Mouse (Mus musculus): ENCODE measurements around the gene Tmem150a. TPM values are rescaled to one million over a fixed set of nuclear protein-coding genes. Genes with fewer than 3 reads are reported as not detected.

The Tmem150a gene
- 10 to 100 TPM; 22.7 to 22.8 TPM for total RNA-seq (2021)
- polyA plus RNA-seq (2012; rRNA removed): 79.2 and 86.9 TPM in 2 replicates
- long read RNA-seq, transcript Tmem150a-201 (8 exons, 1,546 nt): major isoform, 13 of 18 reads
- long read RNA-seq, partial matches to known transcripts: 0 of 18 reads
- long read RNA-seq, other reads (novel, unspliced or antisense): 5 of 18 reads

- peak; percentile 88 to 91 for DNase-seq
- Histone ChIP-seq H3K27me3 (ENCODE audit: control insufficient read depth, insufficient read depth, low read length) (no peaks in the 10 kb centered on the region), H3K79me2 (replicated peaks; ENCODE audit: control insufficient read depth, insufficient read depth, low read length) (peaks cover 2% of the 10 kb centered on the region), H3K4me1 (ENCODE audit: control insufficient read depth, insufficient read depth, low read length) (peaks cover 6% of the 10 kb centered on the region), H3K27ac (peak within 1 kb of the TSS; percentile 81), H3K36me3 (ENCODE audit: control insufficient read depth, insufficient read depth, low read length) (peaks cover 13% of the 10 kb centered on the region), H3K9ac (ENCODE audit: low read depth, low read length) (peak within 1 kb of the TSS; percentile 89), H3K4me3 (peak within 1 kb of the TSS; percentile 85)
- intact Hi-C loops (cut with DNase I): no loop called here
- 1% methylated on average over 71 of the region's 71 CpGs for WGBS
- peak; percentile 54; the same call in 1 of the 2 replicates for TF ChIP-seq POLR2A (IDR thresholded peaks at IDR 0.05; ENCODE audit: insufficient read depth, low read depth, low read length)
- TF ChIP-seq EP300 (IDR thresholded peaks at IDR 0.05; ENCODE audit: insufficient read depth, low read depth, low read length): 0 out of 2 replicates have a peak, but pooled peaks have one; percentile 64
- peak; percentile 71 for TF ChIP-seq CTCF (IDR thresholded peaks at IDR 0.05)
Observed at GRCm38 (mm10) chr6:72355066-72355911, at the start of gene Tmem150a. Tmem150a (plus strand) TSS chr6:72355447.

GRCm38 (mm10) chr6:72312198-72312597 lies 43.0 kb upstream of the Tmem150a start:
- no peak overlapping the region for H3K9ac ChIP-seq (ENCODE audit: low read depth, low read length)
- no peak overlapping the region for H3K27ac ChIP-seq
- TF ChIP-seq POLR2A (IDR thresholded peaks at IDR 0.05; ENCODE audit: insufficient read depth, low read depth, low read length) (no peak), EP300 (IDR thresholded peaks at IDR 0.05; ENCODE audit: insufficient read depth, low read depth, low read length) (no peak), CTCF (IDR thresholded peaks at IDR 0.05) (no peak)
- WGBS: 93% methylated on average over 3 of the region's 3 CpGs
- H3K4me1 ChIP-seq (ENCODE audit: control insufficient read depth, insufficient read depth, low read length): no peaks in the 10 kb centered on the region
- no peaks in the 10 kb centered on the region for H3K36me3 ChIP-seq (ENCODE audit: control insufficient read depth, insufficient read depth, low read length)
- intact Hi-C loops (cut with DNase I): no loop called here
- no peak for DNase-seq
- no peaks in the 10 kb centered on the region for H3K27me3 ChIP-seq (ENCODE audit: control insufficient read depth, insufficient read depth, low read length)
- H3K79me2 ChIP-seq (replicated peaks; ENCODE audit: control insufficient read depth, insufficient read depth, low read length): no peaks in the 10 kb centered on the region
- H3K4me3 ChIP-seq: no peak overlapping the region

GRCm38 (mm10) chr6:72313124-72313867 lies 42.0 kb upstream of the Tmem150a start:
- Histone ChIP-seq H3K27me3 (ENCODE audit: control insufficient read depth, insufficient read depth, low read length) (no peaks in the 10 kb centered on the region), H3K9ac (ENCODE audit: low read depth, low read length) (no peak overlapping the region), H3K4me3 (no peak overlapping the region), H3K27ac (no peak overlapping the region), H3K79me2 (replicated peaks; ENCODE audit: control insufficient read depth, insufficient read depth, low read length) (no peaks in the 10 kb centered on the region), H3K4me1 (ENCODE audit: control insufficient read depth, insufficient read depth, low read length) (no peaks in the 10 kb centered on the region), H3K36me3 (ENCODE audit: control insufficient read depth, insufficient read depth, low read length) (no peaks in the 10 kb centered on the region)
- no peak for TF ChIP-seq EP300 (IDR thresholded peaks at IDR 0.05; ENCODE audit: insufficient read depth, low read depth, low read length)
- intact Hi-C loops (cut with DNase I): no loop called here
- DNase-seq: peak in 1 of 2 experiments; percentile 39
- WGBS: 66% methylated on average over 11 of the region's 11 CpGs

GRCm38 (mm10) chr6:72315384-72315783 lies 39.9 kb upstream of the Tmem150a start:
- no peak overlapping the region for H3K9ac ChIP-seq (ENCODE audit: low read depth, low read length)
- DNase-seq: no peak
- intact Hi-C loops (cut with DNase I): no loop called here
- no peak for TF ChIP-seq POLR2A (IDR thresholded peaks at IDR 0.05; ENCODE audit: insufficient read depth, low read depth, low read length)
- TF ChIP-seq CTCF (IDR thresholded peaks at IDR 0.05): no peak
- TF ChIP-seq EP300 (IDR thresholded peaks at IDR 0.05; ENCODE audit: insufficient read depth, low read depth, low read length): no peak
- 77% methylated on average over 2 of the region's 2 CpGs for WGBS
- no peak overlapping the region for H3K27ac ChIP-seq
- no peaks in the 10 kb centered on the region for H3K36me3 ChIP-seq (ENCODE audit: control insufficient read depth, insufficient read depth, low read length)
- H3K27me3 ChIP-seq (ENCODE audit: control insufficient read depth, insufficient read depth, low read length): no peaks in the 10 kb centered on the region
- H3K79me2 ChIP-seq (replicated peaks; ENCODE audit: control insufficient read depth, insufficient read depth, low read length): no peaks in the 10 kb centered on the region
- H3K4me1 ChIP-seq (ENCODE audit: control insufficient read depth, insufficient read depth, low read length): peaks cover 1% of the 10 kb centered on the region
- no peak overlapping the region for H3K4me3 ChIP-seq

- Histone ChIP-seq H3K9ac (ENCODE audit: low read depth, low read length) (no peak overlapping the region), H3K27ac (no peak overlapping the region), H3K4me1 (ENCODE audit: control insufficient read depth, insufficient read depth, low read length) (peaks cover 1% of the 10 kb centered on the region), H3K36me3 (ENCODE audit: control insufficient read depth, insufficient read depth, low read length) (no peaks in the 10 kb centered on the region), H3K79me2 (replicated peaks; ENCODE audit: control insufficient read depth, insufficient read depth, low read length) (no peaks in the 10 kb centered on the region), H3K27me3 (ENCODE audit: control insufficient read depth, insufficient read depth, low read length) (no peaks in the 10 kb centered on the region), H3K4me3 (no peak overlapping the region)
- no peak for TF ChIP-seq EP300 (IDR thresholded peaks at IDR 0.05; ENCODE audit: insufficient read depth, low read depth, low read length)
- no peak for TF ChIP-seq POLR2A (IDR thresholded peaks at IDR 0.05; ENCODE audit: insufficient read depth, low read depth, low read length)
- no peak for TF ChIP-seq CTCF (IDR thresholded peaks at IDR 0.05)
- no peak for DNase-seq
- intact Hi-C loops (cut with DNase I): no loop called here
- WGBS: 53% methylated on average over 1 of the region's 1 CpGs
Observed at GRCm38 (mm10) chr6:72316044-72316443, 39.2 kb upstream of the Tmem150a start.

Data from heart, adult 2 months (tissue).